Mouse (Mus musculus) kidney, postnatal 25 days (tissue): ENCODE measurements around the gene Calcrl.

Experiments used
- DNase-seq, 2 experiments: peaks; one replicate each; pipeline ENCODE4 v3.0.0; 2021; ENCODE audit warnings: mixed read lengths in 2 of 2

Calcrl gene

DNA sequence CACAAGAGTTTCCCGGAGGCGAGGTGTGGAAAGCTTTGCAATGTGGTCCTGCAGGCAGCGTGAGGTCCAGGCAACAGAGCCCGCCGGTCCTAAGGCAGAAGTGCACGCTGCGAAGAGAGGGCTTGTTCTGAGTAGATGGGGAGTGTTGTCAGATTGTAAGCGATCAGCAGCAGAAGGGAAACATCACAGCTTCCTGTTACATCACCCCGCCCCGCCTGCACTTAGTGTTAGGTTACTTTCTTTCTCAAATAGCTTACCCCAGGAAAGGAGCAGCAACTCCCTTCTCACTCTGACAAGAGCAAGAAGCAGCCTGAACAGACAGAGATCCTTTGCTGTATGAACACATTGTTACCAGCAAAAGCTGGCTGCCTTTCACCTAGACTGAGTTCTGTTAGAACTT is at the start of gene Calcrl:
Calcrl (minus strand) TSS at position 274 of the 400 bp plus-strand sequence.
- DNase-seq = peak; percentile 88 to 90

GRCm38 (mm10) chr2:84474651-84475050 is 49.4 kb upstream of the Calcrl start:
- DNase-seq = no peak

DNA sequence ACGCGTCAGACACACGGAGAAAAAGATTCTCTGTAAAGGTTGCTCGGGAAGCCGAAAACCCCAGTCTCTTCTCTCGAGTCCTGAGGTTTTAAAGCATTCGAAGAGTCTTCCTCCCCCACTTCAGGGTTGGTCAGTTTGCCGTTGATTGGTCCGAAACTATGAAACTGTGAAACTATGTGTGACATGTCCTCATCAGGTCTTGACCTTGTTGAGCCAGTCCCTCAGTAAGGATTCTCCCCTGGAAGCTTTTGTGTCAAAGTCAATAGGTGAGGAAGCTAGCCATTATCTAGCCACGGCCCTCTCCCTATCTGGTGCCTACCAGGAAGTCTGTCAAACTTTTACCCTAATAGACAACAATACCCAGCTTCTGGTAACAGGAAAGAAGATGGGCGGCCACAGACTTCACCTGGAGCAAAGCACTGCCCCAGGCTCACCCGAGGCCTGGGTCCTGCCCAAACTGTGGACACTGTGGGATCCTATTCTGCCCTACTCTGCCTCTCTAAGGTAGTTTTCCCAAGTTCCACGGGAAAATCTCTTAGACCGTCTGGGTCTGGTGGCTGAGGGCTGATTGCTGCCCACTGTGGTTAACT is 48.8 kb upstream of the Calcrl start:
- no peak for DNase-seq

DNA sequence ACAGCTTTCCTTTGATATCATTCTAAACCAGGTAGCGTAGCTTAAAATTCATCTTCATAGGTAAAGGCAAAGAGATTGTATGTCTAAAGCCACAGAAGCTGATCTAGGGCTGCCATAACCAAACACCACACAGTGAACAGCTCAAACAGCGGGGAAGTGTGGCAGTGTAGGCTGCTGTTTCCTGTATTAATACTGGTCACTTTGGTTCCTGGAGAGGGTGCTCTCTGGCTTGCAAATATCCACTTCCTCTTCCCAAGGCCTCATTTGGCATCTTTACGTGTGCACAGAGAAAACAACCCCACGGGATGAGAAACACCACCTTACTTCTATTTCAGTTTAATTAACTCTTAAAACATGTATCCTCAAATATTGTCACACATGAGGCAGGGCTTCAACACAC is 42.2 kb upstream of the Calcrl start:
- no peak for DNase-seq

DNA sequence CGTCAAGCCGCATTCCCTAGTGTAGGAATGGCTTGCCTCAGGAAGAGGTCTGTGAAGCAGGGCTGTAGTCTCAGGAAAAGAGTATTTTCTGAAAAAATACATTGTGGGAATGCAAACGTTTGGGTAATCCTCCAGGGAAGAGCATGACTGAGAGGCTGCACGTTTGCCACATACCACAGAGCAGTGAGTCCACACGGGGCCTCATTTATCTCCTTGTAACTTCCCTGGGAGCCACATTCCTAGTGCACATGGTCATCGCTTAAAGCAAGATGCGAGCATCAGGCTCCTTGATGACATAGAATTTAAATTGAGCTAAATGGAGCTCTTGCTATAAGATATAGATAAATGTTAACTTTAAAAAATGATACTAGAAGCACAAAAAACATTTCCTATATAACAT is 39.7 kb upstream of the Calcrl start:
- DNase-seq = no peak

DNA sequence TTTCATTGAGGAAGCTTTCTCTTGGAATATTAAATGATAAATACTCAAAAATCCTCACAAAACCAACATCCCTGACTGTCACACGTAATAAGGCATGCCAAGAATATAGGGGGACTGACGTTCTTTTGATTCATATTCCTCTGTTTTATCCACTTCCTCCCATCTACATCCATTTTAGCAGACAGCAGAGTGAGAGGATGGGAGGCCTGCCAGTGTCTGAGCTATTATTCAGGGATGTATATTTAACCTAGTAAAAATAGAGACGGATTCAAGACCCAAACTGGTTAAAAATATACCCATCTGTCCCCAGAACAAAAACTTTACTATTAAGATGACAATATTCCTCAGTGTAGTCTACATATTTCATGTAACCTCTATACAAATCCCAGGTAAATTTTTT is 37.2 kb upstream of the Calcrl start:
- DNase-seq = no peak

DNA sequence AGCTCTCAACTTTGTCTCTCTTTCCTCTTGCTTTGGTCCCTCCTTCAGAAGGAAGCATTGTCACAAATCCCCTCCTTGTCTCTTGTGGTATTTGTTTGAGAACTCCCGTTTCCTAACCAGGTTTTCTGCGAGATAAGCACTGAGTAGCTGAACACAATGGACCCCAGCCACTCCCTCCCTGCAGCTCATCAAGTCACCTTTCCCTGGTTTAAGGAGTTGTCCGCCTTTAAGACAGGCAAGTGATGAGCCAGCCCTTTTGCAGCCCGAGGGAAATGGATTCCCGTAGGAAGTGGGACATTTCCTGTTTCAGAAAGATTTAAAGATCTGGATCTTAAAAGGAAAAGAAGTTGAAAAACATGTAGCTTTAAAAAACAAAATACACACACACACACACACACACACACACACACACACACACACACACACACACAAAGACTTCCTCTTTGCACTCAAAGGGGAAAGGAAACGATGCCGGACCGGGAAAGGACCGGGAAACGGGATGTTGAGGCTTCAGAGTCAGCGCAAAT is 34.5 kb upstream of the Calcrl start:
- peak; percentile 57 to 61 for DNase-seq

GRCm38 (mm10) chr2:84457221-84457620 is 32.0 kb upstream of the Calcrl start:
- DNase-seq = no peak

DNA sequence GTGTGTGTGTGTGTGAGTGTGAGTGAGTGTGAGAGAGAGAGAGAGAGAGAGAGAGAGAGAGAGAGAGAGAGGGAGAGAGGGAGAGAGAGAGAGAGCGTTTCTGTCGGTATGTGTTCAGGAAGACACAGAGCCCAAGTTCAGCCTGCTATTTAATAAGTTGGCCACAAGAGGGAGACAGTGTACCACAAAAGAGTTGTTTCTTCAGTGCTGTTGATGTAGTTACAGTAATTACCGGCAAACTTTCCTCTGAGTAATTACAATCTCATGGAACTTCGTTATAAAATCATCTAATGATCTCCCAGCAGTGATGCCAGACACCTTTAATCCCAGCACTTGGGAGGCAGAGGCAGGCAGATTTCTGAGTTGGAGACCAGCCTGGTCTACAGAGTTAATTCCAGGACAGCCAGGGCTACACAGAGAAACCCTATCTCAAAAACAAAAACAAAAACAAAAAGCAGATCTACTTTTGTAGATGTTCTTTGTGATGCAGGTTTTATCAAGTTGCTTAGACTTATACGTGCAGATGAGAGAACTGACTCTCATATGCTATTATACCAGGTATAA is 30.1 kb upstream of the Calcrl start:
- DNase-seq = peak; percentile 43 to 47

DNA sequence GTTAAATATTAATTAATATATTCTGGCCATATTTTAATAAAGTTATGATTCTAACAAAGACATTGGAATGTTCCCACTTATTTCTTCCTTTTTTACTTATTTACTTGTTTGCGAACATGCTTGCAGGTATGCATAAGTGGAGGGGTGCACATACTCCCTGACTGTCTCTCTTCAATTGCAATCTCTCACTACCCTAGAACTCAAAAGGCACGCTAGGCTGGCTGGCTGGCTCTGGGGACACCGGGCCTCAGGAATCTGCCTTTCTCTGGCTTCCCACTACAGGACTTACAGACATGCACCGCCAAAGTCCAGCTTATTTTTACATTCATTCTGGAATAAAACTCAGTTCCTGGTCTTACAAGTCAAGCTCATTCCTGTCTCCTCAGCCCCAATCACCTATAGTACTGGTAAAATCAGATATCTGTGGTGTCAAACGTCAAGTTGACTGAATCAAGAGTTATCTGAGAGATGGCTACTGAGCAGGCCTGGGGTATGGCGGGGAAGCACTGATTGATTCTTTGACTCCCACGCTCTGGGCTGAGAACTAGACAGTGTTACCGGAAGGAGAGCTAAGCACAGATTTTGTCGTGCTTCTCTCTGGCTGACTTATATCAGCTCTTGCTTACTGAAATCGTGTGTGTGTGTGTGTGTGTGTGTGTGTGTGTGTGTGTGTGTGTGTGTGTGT is 29.5 kb upstream of the Calcrl start:
- DNase-seq = no peak

GRCm38 (mm10) chr2:84454051-84454450 is 28.8 kb upstream of the Calcrl start:
- DNase-seq = peak in 1 of 2 experiments; percentile 41

DNA sequence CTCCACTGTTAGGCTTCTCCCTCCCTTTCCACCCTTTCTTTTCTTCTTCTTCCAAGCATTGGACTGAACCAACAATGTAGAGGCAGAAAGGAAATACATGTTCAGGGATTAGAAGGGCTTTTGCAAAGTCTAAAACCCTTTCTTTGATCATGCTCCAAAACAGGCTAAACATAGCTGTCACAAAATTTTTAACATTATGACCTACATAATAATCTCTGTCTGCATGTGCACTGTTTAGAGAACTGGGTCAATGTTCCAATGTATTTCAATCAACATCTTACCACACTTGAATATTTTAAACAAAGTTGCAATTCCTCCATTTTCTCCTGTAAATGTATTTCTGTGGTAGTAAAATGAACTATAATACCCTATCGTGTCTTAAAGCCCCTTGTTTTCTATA is 20.3 kb upstream of the Calcrl start:
- no peak for DNase-seq

DNA sequence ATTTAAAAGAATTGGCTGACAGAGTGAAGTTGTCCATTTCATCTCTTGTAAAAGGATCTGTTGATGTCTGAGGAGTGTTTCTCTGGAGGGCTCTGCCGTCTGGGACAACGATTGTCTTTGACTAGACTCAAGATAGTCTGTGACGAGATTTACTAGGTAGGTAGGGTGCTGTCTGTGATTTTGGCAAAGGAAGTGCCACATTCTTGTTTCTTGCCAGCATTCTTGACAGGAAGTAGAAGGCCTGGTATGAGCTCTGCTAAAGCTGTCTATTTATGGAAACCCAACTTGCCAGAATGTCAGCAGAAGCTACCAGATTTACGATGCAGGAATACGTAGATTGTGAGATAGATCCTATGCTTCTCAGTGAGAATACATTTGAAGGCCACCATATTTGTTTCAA is 16.7 kb upstream of the Calcrl start:
- DNase-seq = no peak

DNA sequence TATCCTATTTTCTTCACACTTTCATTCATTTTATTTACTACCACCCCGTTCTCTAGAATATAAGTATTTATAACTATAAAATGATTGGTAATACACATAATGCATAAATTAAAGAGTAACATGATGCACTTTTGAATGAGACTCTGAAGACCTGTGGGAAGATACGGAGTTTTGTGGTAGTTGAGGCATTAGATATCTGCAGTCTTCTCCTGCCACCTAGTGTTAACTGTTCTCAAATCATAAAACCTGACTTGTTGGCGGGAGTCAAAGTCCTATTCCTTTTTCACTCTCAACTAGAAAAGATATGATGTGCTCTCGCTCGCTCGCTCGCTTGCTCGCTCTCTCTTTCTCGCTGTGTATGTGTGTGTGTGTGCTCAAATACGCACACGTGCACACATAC is 4.5 kb upstream of the Calcrl start:
- DNase-seq = peak in 1 of 2 experiments; percentile 25

GRCm38 (mm10) chr2:84428836-84429235 is 3.6 kb upstream of the Calcrl start:
- no peak for DNase-seq

- DNase-seq = no peak
Observed at GRCm38 (mm10) chr2:84426531-84426930, 1.3 kb upstream of the Calcrl start.

GRCm38 (mm10) chr2:84416501-84416900 is 8.7 kb downstream of the Calcrl start:
- DNase-seq = no peak

DNA sequence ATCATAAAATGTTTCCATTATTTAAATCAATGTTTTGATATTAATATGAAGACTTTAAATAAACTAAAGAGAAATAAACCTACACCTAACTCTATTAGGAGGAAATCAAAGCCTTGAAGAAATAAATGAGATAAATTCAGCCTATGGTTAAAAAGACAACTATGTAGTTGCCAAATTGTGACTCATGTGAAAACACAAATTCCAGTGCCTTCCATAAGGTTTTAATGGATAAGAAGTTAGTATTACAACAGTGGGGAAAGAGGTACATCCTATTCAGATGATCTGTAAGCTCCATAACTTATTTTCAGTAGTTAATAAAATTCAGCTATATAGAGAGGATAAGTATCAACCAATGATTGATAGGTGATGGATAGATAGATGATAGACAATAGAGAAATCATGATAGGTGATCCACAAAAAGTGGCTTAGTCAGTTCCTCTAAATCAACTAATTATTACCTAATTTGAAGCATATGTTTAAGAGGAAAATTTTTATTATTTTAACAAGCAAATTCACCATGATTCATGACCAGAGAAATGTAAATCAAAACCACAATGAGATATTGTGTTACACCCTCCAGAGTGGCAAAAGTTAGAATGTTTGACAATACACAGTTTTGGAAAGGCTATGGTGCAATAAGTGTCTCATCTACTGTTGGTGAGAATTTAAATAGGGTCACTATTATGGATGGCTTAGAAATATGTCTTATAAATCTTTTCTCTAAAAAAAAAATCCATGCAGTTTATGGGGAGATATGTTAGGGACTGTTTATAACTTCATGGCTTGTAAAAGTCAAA is 15.2 kb downstream of the Calcrl start:
- DNase-seq = no peak

GRCm38 (mm10) chr2:84404834-84405233 is 20.4 kb downstream of the Calcrl start:
- no peak for DNase-seq

DNA sequence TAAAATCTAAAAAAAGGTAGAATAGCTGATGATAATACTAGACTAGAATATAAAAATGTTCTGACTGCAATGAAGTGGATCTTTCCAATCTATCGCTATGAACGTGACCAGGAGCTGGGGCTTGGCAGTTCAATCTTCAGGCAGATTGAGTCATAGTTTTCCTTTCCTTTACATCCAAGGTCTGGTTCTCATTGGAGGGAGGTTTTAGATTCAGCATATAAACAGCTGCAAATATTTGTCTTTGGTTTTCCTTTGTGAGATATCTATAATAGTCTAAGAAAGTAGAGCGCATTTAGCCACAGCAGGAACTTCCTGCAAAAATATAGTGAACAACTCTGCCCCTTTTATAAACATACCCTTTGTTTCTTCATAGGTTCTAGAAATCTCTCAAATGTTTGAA is 22.5 kb downstream of the Calcrl start:
- no peak for DNase-seq

DNA sequence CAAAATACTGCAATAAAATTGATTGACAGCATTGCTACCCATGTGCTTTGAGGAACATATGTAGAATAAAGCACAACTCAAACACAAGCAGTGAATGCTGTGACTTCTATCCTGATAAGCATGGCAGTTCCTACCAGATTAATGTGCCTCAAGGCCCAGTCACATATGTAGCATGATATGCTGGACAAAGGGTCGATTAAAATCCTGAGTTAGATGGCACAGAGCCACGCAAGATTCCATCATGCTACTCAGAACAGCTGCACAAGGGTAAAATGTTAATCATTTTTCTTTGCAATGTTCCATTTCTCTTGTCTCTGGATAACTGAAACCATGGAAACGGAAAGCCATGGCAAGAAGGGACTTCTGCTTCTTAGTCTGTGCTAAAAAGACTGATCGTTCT is 28.7 kb downstream of the Calcrl start:
- DNase-seq = no peak

DNA sequence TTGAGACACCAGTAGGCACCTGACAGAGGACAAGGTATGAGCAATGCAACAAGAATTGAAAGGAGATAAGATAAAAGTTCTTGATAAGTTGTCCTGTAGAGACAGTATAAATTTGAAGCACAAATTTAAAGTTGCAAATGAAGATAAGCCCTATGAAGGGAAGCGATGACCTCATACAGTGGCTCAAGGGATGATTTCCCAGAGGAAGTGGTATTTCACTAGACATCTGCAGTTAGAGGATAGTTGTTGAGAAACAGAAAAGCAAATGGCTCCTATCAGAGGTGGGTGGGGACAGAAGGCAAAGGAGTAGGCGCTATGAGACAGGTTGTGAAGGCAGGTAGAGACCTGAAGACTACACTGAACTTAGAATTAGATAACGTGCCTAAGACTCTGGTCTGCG is 32.0 kb downstream of the Calcrl start:
- DNase-seq = no peak

DNA sequence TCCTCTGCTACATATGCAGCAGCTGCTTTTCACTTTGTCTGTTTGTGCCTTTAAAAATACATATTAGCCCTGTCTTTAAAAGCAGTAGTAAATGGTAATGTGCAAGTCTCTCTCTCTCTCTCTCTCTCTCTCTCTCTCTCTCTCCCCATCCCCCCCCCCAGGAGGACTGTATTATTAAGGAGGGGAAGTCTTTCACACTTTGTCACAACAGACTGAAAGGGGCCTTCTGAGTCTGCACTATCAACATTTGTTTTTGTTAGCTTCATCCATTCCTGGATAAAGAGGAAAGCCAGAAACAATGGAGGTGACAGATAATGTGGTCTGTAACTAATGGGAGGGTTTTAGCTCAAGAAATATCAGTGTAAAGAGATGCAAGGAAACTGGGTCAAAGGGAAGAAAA is 36.1 kb downstream of the Calcrl start:
- DNase-seq = no peak
